Mouse (Mus musculus): ENCODE results near the gene Cyp2d11. TPM values are rescaled to one million over a fixed set of nuclear protein-coding genes. Genes with fewer than 3 reads are reported as not detected.
A peak's percentile ranks its signal among the peaks of the same experiment; 100 is the strongest.

Cyp2d11 gene
- total and polyA plus RNA-seq, 2 experiments from 2014 or later, result not detected

- no peaks in the 10 kb centered on the region for H3K36me3 ChIP-seq (ENCODE audit: insufficient read depth, low read length)
- no peaks in the 10 kb centered on the region for H3K4me1 ChIP-seq (ENCODE audit: insufficient read depth, low read length)
- H3K4me3 ChIP-seq (ENCODE audit: low read depth, low read length), result no peak overlapping the region
- no peak overlapping the region for H3K9ac ChIP-seq (replicated peaks; ENCODE audit: low read length, poor library complexity, severe bottlenecking)
- WGBS, result 74% methylated on average over 11 of the region's 11 CpGs
- no peak overlapping the region for H3K4me2 ChIP-seq (ENCODE audit: low read depth, low read length, poor library complexity, severe bottlenecking)
- H3K27me3 ChIP-seq (ENCODE audit: insufficient read depth, low read length), result no peaks in the 10 kb centered on the region
- no peak for ATAC-seq (ENCODE audit: low FRiP score)
- DNase-seq (ENCODE audit: low spot score), result peak; percentile 65
- H3K27ac ChIP-seq (ENCODE audit: low read depth, low read length), result no peak overlapping the region
- H3K9me3 ChIP-seq (ENCODE audit: low read length), result no peaks in the 10 kb centered on the region
- TF ChIP-seq CTCF (IDR thresholded peaks at IDR 0.05), result peak; percentile 65
These were observed 32.3 kb downstream of the Cyp2d11 start for GRCm38 (mm10) chr15:82361459-82362018.

GRCm38 (mm10) chr15:82358431-82359260 is 35.2 kb downstream of the Cyp2d11 start:
- no peak for ATAC-seq (ENCODE audit: low FRiP score)
- WGBS, result 64% methylated on average over 22 of the region's 22 CpGs
- H3K36me3 ChIP-seq (ENCODE audit: insufficient read depth, low read length), result no peaks in the 10 kb centered on the region
- no peaks in the 10 kb centered on the region for H3K4me1 ChIP-seq (ENCODE audit: insufficient read depth, low read length)
- DNase-seq (ENCODE audit: low spot score), result no peak
- H3K4me3 ChIP-seq (ENCODE audit: low read depth, low read length), result no peak overlapping the region
- TF ChIP-seq CTCF (IDR thresholded peaks at IDR 0.05), result no peak
- H3K4me2 ChIP-seq (ENCODE audit: low read depth, low read length, poor library complexity, severe bottlenecking), result no peak overlapping the region
- H3K9me3 ChIP-seq (ENCODE audit: low read length), result no peaks in the 10 kb centered on the region
- no peaks in the 10 kb centered on the region for H3K27me3 ChIP-seq (ENCODE audit: insufficient read depth, low read length)
- no peak overlapping the region for H3K9ac ChIP-seq (replicated peaks; ENCODE audit: low read length, poor library complexity, severe bottlenecking)
- no peak overlapping the region for H3K27ac ChIP-seq (ENCODE audit: low read depth, low read length)

- Histone ChIP-seq H3K36me3 (ENCODE audit: insufficient read depth, low read length) (peaks cover 11% of the 10 kb centered on the region), H3K4me2 (ENCODE audit: low read depth, low read length, poor library complexity, severe bottlenecking) (peak within 1 kb of the TSS; percentile 72), H3K9ac (replicated peaks; ENCODE audit: low read length, poor library complexity, severe bottlenecking) (peak within 1 kb of the TSS; percentile 94), H3K27me3 (ENCODE audit: insufficient read depth, low read length) (no peaks in the 10 kb centered on the region), H3K27ac (ENCODE audit: low read depth, low read length) (peak within 1 kb of the TSS; percentile 87), H3K9me3 (ENCODE audit: low read length) (no peaks in the 10 kb centered on the region), H3K4me1 (ENCODE audit: insufficient read depth, low read length) (peaks cover 6% of the 10 kb centered on the region; the same call in 1 of the 2 replicates), H3K4me3 (ENCODE audit: low read depth, low read length) (peak within 1 kb of the TSS; percentile 78)
- peak; percentile 99 for TF ChIP-seq CTCF (IDR thresholded peaks at IDR 0.05)
- 3% methylated on average over 57 of the region's 57 CpGs for WGBS
- DNase-seq (ENCODE audit: low spot score), result peak; percentile 99
- peak; percentile 99 for ATAC-seq (ENCODE audit: low FRiP score)
These were observed 39.5 kb downstream of the Cyp2d11 start, which contains the start of gene Ndufa6 for GRCm38 (mm10) chr15:82354126-82354945. Ndufa6 (minus strand) TSS chr15:82354322.

GRCm38 (mm10) chr15:82353745-82354113 is 40.1 kb downstream of the Cyp2d11 start:
- peak; percentile 36 for ATAC-seq (ENCODE audit: low FRiP score)
- peak overlapping the region; percentile 72 for H3K4me2 ChIP-seq (ENCODE audit: low read depth, low read length, poor library complexity, severe bottlenecking)
- no peak for DNase-seq (ENCODE audit: low spot score)
- H3K9ac ChIP-seq (replicated peaks; ENCODE audit: low read length, poor library complexity, severe bottlenecking), result peak overlapping the region; percentile 94
- peak overlapping the region; percentile 87 for H3K27ac ChIP-seq (ENCODE audit: low read depth, low read length)
- WGBS, result under 1% methylated on average over 23 of the region's 23 CpGs
- no peak for TF ChIP-seq CTCF (IDR thresholded peaks at IDR 0.05)
- H3K36me3 ChIP-seq (ENCODE audit: insufficient read depth, low read length), result peaks cover 17% of the 10 kb centered on the region
- no peaks in the 10 kb centered on the region for H3K9me3 ChIP-seq (ENCODE audit: low read length)
- H3K27me3 ChIP-seq (ENCODE audit: insufficient read depth, low read length), result no peaks in the 10 kb centered on the region
- H3K4me3 ChIP-seq (ENCODE audit: low read depth, low read length), result peak overlapping the region; percentile 78
- peaks cover 6% of the 10 kb centered on the region; the same call in 1 of the 2 replicates for H3K4me1 ChIP-seq (ENCODE audit: insufficient read depth, low read length)

GRCm38 (mm10) chr15:82353078-82353744 is 40.6 kb downstream of the Cyp2d11 start:
- peak overlapping the region; percentile 87 for H3K27ac ChIP-seq (ENCODE audit: low read depth, low read length)
- no peaks in the 10 kb centered on the region for H3K27me3 ChIP-seq (ENCODE audit: insufficient read depth, low read length)
- peaks cover 6% of the 10 kb centered on the region; the same call in 1 of the 2 replicates for H3K4me1 ChIP-seq (ENCODE audit: insufficient read depth, low read length)
- peak overlapping the region; percentile 78 for H3K4me3 ChIP-seq (ENCODE audit: low read depth, low read length)
- peak overlapping the region; percentile 94 for H3K9ac ChIP-seq (replicated peaks; ENCODE audit: low read length, poor library complexity, severe bottlenecking)
- 32% methylated on average over 14 of the region's 14 CpGs for WGBS
- H3K4me2 ChIP-seq (ENCODE audit: low read depth, low read length, poor library complexity, severe bottlenecking), result peak overlapping the region; percentile 72
- no peak for TF ChIP-seq CTCF (IDR thresholded peaks at IDR 0.05)
- no peaks in the 10 kb centered on the region for H3K9me3 ChIP-seq (ENCODE audit: low read length)
- ATAC-seq (ENCODE audit: low FRiP score) (no peak), DNase-seq (ENCODE audit: low spot score) (no peak)
- peaks cover 23% of the 10 kb centered on the region for H3K36me3 ChIP-seq (ENCODE audit: insufficient read depth, low read length)

All from midbrain, postnatal 0 days (tissue).